Mouse (Mus musculus) kidney, postnatal 25 days (tissue): Measurements from ENCODE around the gene Mup18.
A peak's percentile ranks its signal among the peaks of the same experiment; 100 is the strongest.
"Not testable (repeated sequence)": the region's sequence is repeated elsewhere in the genome, so short reads cannot be mapped to it uniquely, and the experiment has no call there.

ENCODE experiments used
- DNase-seq, 2 experiments: peaks; one replicate each; pipeline ENCODE4 v3.0.0; 2021; ENCODE audit warnings: mixed read lengths in 2 of 2

Mup18 gene

GRCm38 (mm10) chr4:61674036-61674435 lies at the start of gene Mup18:
Mup18 (minus strand) TSS chr4:61674136.
- DNase-seq: not testable (repeated sequence)

- DNase-seq: peak; percentile 21 to 72
Measured at GRCm38 (mm10) chr4:61714296-61714695, 40.4 kb upstream of the Mup18 start.
